Mouse (Mus musculus): ENCODE data around the gene Tmem120a.
A peak's percentile ranks its signal among the peaks of the same experiment; 100 is the strongest.

The Tmem120a gene

DNA sequence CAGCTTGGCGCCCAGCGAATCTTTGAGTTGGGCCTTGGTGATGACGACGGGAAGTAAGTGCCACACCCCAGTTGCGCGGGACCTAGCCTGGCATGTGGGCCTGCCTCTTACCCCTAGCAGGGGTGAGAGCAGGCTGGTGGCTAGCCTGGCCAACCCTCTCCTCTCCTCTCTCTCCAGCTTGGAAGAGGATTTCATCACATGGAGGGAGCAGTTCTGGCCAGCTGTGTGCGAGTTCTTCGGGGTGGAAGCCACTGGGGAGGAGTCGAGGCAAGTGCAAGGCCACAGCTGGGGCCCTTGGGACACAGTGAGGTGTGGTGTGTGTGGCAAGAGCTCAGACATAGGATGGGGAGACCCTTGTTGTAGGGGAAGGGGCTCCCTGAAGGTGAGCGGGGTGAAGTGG lies 13.3 kb downstream of the Tmem120a start:
- DNase-seq = no peak

DNA sequence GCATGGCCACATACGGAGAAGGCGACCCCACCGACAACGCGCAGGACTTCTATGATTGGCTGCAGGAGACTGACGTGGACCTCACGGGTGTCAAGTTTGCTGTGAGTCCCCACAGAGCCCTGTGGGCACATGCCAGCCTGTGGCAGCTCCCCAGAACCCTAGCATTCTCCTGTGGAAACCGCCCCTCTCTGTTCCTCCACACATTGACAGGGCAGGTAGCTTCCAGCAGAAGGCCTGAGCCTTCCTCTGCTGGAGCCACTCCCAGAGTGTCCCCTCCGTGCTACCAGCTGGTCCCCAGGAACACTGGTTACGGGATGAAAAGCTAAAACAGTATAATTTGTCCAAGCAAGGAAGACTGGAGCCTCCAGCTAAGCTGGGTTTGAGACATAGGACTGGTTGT lies 14.0 kb downstream of the Tmem120a start:
- DNase-seq = no peak

DNA sequence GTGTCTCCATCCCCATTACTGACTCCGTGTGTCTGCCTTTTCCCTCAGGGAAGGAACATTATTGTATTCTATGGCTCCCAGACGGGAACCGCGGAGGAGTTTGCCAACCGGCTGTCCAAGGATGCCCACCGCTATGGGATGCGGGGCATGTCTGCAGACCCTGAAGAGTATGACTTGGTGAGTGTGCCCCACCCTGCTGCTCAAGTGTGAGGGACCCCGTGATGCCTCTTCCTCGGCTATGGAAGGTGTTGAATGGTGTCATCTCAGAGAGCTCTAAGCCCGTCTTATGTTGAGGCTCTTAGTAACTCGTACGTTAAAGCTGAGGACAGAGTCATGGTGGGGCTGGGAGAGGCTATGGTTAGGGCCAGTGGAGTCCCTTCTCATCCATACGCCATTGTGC lies 14.9 kb downstream of the Tmem120a start:
- no peak for DNase-seq

DNA sequence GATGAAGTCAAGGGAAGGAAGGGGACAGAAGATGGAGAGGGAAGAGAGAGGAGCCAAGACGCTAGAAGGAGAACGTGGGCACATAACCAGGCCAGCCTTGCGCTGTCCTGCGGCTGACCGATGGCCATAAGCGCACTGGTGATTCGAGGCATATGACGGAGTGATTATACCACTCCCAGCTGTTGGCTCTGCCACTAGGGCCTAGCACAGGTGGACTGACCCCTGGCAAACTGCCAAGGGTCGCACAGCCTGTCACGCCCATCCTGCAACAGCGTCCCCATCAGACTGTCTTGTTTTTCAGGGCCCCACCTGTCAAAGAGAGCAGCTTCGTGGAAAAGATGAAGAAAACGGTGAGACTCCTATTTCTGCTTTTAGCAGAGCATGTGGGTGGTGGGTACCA lies 15.9 kb downstream of the Tmem120a start:
- DNase-seq = no peak

DNA sequence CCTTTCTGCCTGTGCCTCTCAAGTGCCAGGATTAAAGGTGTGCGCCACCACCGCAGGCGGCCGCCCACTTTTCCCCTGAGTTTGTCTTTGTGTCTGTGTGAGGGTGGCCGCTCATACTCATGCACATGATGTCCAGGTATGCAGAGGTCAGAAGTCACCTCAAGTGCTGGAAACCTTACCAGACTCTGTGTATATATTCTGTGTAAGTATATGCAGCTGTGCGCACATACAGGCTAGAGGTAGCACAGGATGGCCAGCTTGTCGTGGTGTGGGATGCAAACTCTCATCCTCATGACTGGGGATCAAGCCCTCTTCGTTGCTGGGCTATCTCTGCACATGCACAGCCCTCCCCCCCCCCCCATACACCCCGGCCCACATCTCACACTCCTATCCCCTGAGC lies 16.4 kb downstream of the Tmem120a start:
- DNase-seq = no peak

DNA sequence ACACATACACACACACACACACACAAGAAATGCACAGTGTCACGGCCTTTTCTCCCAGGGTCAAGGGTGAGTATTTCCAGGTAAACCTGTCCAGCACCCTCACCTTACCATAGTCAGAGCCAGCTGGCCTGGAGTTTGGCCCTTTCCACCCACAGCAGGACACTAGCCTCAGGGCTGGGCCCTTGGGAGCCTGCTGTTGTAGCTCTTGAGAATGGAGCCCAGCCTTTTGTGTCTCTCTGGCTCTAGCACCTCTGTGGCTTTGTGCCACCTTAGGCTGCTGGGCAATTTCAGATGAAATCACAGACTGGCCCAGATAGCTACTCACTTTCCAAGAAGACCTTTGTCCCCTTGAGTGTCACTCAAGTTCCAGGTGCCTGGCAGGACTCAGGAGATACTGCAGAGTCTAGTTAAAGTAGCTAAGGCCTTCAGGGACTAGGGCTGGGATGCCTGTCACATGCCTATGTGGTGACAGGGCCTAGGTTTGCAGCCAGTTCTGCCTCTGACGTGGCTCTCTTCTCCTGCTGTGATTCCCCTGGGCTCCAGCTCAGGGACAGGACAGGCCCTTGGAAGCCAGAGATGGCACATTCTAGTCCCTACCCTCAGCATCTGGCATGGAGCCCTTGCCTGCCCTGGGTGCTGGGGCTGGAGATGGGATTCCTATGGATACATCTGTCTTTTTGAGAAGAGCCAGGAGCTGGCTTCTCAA lies 17.5 kb downstream of the Tmem120a start:
- no peak for DNase-seq

DNA sequence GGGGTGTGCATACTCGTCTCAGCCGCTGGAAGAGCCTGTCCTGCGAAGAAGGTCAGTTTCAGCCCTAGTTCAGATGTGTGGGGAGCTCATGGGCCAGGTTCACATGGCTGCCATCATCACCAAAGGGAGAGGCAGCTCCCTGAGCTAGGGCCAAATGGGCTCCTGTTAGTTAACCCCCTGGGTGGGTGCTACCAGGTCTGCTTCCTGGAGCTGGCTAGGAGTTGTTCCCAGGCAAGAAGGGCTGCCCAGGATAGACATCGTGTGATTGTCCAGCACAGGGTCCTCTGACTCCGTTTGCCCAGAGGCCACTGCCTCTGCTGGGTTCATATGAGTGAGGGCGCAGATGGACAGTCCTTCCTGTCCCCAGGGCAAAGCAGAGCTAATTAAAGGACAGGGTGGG lies 18.3 kb downstream of the Tmem120a start:
- DNase-seq = no peak

DNA sequence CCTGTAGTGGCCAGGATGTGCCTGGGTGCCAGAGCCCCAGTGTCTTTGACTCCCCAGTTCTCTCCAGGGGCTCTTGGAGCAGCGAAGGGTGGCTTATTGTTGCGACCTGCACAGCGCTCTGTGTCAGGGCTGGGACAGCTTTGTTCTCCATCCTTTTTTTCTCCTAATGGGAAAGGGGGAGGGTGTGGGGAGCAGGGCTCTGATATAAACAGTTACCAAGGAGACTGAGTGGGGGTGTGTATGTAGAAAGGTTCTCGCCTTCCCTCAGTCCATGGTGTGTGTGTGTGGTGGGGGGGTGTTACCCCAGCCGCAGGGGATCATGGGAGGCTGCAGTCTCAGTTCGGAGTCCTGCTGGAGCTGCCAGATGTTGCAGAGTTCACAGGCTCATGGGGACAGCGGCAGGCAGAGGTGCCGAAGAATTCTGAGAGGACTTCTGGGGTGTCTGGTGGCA lies 18.8 kb downstream of the Tmem120a start:
- no peak for DNase-seq

DNA sequence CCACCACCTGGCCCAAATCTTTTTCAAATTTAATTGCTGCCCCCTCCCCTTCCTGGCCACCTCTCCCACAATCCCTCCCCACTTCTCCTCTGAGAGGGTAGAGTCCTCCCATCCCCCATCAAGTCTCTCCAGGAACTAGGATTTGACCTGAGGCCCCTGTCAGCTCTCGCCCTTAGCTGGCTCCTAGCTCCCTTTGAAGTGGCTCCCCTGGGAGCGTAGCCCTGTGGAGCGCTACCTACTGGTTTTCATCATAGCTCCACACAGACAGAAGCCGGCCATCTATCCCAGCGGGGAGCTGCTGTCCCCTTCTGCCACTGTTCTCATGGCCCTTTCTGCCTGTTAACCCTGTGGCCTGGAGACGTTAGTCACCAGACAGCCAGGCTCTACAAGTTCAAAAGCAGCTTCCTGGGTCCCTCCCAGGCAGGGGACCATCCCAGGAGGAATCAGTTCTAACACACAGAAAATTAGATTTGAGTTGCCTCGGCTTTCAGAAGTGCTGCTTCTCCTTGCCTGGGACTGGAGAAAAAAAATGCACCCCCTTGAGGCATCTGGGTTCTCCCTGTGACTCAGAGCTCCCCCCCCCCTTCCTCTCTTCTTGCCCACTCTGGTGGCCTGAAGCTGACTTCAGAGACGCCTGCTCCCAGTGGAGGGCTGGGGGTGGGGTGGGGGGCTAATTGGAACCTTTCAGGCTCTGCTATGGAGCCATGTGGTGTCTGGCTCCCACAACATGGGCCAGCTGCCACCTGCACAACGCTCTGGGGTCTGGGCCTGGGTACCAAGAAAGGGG lies 19.5 kb downstream of the Tmem120a start:
- DNase-seq = no peak

DNA sequence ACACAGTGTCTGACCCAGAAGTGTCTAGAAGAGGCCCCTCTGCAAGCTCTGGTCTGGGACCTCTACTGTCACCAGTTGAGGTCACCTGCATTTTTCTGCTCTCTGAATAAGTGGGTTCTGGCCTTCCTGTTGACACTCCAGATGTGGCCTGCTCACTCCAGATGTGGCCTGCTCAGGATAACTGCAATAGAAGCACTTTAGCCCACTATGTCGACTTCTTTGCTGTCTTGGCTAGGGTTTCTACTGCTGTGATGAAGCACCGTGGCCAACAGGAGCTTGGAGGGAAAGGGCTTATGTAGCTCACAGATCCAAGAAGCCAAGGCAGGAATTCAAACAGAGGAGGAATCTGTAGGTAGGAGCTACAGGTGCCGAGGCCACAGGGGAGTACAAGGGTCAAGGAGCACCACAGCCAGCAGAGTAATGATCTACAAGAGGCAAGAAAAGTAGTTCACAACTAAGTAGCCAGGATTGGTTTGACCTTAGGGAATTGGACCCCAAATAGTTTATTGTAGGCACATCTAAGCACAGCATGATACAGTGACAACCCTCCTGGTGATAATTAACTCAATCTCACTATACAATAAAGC lies 21.0 kb downstream of the Tmem120a start:
- no peak for DNase-seq

DNA sequence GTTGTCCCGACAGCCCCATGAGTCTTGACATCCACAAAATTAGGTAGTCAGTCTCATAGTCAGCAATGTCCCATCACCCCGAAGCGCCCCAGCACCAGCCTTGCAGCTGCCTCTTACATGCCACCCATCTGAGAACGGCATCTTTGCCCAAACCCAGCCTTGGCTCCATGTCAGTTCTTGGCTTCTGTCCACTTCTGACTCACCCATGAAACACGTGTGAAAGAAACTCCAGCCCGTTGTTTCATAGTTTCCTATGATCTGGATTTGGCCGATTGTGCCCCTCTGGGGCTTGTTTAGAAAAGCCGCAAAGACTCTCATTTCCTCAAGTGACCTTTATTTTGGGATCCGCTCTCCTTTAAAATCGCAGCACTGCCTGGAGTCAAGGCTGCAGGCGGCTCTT lies 22.1 kb downstream of the Tmem120a start:
- no peak for DNase-seq

DNA sequence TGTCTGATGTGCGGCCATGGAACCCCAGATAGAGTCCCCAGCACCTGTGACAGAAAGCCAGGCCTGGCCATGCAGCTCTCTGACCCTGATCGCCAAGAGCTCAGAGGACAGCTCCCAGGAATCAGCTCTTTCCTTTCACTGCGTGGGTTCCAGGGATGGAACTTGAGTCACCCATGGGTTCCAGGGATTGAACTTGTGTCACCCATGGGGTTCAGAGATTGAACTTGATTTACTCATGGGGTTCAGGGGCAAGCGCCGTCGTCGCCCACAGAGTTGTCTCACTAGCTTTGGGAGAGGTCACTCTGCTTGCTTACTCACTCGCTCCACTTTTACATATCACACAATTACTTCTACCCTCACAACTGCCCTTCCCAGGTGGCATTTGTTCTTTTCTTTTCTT lies 23.2 kb downstream of the Tmem120a start:
- DNase-seq = no peak

DNA sequence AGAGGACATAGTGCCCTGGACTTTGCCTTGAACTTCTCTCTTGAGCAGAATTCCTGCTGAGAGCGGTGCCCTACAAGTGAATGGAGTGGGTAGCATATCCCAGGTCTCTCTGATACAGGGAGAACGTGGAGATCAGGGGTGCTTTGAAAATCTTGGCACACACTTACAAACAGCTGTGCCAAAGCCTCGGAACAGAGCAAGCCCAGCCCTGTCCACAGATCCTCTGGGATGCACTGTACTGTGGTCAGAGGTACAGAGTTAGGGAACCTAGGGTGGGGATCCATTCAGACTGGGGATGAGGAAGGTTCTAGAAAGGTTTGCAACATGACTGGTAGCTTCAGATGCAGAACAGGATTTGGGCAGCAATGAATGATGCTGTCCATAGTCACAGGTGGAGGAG lies 24.1 kb downstream of the Tmem120a start:
- no peak for DNase-seq

DNA sequence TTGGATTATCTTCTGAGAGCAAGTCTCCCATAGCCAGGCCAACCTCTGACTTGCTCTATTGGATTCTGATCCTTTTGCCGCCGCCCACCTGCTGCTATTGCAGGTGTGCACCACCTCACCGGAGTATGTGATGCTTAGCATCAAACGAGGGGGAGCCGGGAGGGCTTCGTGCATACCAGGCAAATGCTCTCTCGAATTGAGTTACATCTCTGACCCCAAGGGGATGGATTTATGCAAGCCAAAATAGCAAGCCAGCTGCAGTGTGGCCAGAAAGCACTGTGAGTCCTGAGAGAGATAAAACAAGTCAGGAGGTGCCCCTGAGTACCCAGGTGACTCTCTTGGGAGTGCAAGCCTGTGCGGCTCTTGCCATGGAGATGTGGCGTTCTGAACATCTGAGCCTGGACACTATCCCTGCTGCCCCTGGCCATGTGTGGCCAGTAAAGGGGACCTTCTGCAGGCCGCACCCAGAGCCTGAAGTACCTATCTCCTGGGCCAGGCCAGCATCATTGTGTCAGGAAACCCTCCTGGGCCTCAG lies 24.6 kb downstream of the Tmem120a start:
- no peak for DNase-seq

DNA sequence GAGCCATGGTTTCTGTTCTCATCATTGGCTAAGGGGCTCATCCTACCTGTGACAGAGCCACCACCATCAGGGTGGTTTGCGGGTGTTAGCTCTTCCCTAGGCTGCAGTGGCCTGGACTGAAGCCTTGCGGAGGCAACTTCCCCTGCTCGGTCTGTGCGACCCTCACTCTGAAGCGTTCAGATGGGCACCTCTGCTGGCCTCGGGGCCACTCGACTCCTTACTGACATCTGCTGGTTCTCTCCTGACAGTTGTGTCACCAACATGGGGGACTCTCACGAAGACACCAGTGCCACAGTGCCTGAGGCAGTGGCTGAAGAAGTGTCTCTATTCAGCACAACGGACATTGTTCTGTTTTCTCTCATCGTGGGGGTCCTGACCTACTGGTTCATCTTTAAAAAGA lies 28.6 kb downstream of the Tmem120a start:
- no peak for DNase-seq

DNA sequence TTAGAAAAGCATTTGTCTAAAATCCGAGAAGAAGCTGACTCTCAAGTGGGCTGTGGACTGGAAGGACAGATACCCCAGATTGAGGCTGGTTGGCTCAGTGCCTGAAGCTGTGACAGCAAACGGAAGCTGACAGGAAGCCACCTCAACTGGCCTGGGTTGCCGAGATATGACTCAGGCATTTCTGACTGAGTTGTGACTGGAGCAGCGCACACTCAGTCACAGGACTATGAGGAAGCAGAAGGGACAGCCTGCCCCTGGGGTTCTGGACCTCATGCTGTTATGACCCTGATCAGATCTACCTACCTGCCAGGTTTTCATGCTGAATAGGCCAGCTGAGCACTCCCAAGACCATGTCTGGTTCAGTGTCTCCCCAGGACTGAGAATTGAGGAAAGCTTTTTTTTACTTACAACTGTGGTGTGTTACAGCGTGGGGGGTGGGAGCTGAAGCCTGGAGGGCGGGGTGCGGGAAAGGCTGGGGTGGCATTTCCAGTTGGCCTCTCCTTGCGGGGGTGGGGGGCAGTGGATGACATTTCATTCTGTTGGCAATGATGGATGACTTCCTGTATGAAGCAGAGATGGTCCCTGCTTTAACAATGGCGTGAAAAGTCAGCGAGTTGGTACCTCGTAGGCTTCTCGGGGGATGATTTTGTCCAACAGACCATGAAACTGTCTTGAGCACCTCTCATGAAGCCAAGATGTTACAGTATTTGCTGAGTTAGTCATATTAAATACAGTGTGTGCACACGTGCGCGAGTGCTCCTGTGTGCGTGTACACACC lies 30.6 kb downstream of the Tmem120a start:
- peak; percentile 73 for DNase-seq

DNA sequence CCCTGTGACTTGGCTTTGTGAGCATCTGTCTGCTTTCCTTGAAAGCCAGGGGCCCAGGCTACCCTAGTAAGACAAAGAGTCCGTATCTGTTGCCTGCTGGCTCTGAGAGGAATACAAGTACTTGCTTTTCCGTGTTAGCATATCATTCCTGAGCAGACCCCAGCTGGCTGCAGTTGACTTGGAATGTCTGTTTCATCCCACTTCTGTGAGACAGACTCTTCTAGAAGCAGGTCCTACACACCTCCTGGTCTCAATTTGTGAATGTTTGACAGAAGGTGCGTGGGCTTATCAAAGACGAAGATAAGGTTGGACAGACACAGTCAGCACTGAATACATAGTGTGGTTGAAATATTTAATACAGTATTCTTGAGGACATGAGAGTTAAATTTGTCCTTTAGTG lies 31.4 kb downstream of the Tmem120a start:
- DNase-seq = no peak

DNA sequence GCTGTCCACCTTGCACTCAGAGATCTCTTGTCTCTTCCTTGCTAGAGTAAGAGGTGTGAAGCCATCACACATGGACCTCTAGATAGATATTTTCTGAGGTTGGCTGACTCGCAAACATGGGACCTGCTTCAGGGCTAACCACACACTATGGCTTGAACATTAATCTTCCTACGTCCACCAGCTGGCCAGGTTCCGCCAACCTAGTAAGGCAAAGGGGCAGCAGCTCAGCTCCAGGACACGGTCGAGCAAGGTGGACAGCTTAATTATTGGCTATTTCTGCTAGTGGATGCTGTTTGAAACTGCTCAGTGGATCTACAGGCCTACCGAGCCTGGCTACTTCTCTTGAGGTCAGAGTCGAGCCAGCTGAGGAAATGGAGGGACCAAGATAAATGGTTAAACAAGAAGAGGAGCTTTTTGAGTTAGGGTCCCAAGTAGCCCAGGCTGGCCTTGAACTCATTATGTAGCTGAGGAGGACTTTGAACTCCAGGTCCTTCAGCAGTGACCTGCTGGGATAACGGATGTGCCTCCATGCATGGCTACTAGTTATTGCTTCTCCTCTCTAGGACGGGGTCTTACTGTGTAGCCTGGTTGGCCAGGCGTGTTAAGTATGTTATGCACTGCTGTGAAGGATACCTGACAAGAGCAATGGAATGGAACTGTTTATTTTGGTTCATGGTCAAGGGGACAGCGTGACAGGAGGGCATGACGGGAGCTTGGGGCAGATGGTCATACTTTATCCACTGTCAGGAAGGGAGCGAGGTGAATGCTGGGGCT lies 32.5 kb downstream of the Tmem120a start:
- no peak for DNase-seq

DNA sequence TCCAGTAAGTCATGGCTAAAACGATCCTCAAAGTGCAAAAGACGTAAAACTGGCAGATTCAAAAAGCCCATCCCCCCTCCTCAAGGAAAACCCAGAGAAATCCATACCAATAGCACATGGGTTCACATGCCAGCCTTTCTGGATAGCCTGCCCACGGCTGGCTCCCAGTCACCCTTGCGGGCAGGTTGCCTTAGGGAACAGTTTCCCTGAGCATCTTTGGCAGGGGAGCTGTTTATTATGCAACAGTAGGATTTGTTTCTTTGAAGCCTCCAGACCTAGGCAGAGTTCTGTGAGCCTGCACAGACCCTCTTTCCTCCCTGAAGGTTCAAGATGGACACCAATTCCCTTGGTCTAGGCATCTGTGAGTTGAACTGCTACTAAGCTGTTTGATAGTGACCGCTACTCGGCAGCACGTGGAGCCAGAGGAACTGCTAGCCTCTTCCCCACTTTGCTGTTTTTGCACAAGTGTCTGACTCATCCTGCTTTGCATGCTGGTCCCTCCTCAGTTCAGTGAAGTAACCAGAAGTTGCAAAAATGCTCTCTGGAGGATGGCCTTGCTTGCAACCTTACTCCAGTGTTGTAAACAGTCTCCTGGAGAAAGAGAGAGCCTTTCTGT lies 33.5 kb downstream of the Tmem120a start:
- DNase-seq = no peak

DNA sequence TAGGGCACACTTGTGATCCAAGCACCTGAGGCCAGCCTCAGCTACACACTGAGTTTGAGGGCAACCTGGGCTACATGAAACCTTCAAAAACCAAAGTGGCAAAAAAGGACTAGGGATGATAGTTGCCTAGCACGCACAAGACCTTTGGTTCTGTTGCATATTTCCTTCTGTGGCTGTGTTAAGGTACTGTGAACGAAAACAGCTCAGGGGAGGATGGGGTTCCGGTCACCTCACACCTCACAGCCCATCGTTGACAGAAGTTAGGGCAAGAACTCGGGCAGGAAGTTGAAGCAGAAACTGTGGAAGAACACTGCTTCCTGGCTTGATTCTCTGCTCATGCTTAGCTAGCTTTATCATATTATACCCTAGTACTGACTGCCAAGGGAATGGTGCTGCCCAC lies 34.5 kb downstream of the Tmem120a start:
- DNase-seq = no peak

DNA sequence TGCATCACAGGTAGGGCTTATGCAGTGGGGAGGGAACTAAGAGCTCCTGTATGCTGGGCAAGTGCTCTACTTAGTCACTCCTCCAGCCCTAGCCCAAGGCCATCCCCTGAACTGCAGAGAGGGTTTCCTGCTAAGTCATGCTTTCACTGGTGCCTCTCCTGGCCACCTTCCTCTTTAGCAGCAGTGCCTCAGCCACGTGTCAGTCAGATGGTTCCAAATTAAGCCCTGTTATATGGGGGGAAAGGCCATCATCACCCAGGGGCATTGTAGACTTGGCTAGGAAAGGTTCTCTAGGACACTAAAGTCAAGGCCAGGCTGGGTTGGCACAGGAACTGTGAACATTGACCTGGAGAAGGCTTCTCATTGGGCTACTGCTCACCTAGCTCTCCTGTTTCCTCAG lies 36.4 kb downstream of the Tmem120a start:
- DNase-seq = peak; percentile 20

DNA sequence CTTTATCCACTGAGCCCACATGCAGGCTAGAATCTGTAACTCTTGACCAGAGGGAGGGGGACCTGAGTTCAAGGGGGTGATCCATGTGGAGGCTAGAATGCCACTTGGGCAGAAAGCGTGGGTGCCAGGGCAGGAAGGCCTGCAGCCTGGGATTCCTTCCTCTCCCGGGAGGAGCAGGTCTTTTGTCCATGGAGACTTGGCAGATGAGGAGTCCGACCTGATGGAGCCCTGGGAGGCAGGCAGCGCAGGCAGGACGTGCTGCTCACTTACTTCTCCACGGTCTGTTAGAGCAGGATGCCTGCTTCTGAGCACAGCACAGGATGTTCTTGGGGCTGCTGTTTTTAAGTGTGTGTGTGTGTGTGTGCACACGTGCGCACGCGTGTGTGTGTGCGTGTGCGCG lies 37.2 kb downstream of the Tmem120a start:
- no peak for DNase-seq

All from liver (tissue).